Mouse (Mus musculus) spleen, adult 2 months (tissue): Measurements from ENCODE around the gene Atoh7.

Source experiments
- CTCF ChIP-seq: fragments of 200-500 bp; IDR thresholded peaks from 2 replicates; pipeline ENCODE4 v1.5.1; 2011; ENCODE audit warnings: mild to moderate bottlenecking, inconsistent platforms; ENCODE audit not compliant: insufficient read depth, insufficient read length, insufficient replicate concordance; ENCODE audit errors: extremely low read depth
- POLR2A ChIP-seq: fragments of 200-500 bp; IDR thresholded peaks from 2 replicates; pipeline ENCODE4 v1.6.1; 2011; ENCODE audit warnings: low read depth, low read length, inconsistent platforms

DNA sequence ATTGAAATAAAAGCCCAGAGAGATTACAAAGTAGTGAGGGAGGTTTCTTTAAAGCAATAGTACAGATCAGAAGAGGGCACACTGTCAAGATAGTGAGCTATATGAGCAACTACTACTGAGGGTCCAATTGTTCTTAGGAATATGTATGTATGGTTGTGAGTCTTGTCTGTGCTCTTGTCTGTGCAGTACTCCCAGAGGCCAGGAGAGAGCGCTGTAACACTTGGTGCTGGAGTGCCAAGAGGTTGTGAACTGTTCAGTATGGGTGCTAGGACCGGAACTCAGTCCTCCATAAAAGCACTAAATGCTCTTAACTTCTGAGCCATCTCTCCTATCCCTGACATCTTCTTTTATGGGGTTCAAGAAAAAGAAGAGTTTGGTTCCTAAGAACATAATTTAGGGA is 44.9 kb upstream of the Atoh7 start:
- TF ChIP-seq CTCF, result no peak
- no peak for TF ChIP-seq POLR2A
